Mouse (Mus musculus) heart, embryonic 11.5 days (tissue): ENCODE measurements around the gene Osbpl10. TPM values are rescaled to one million over a fixed set of nuclear protein-coding genes. Genes with fewer than 3 reads are reported as not detected.
A peak's percentile ranks its signal among the peaks of the same experiment; 100 is the strongest.

ENCODE experiments used
- ATAC-seq: fragments of 200-750 bp; cut with Nextera tagmentation; replicated peaks from 2 replicates; pipeline ENCODE4 v1.8.0; 2017; ENCODE audit warnings: moderate library complexity; ENCODE audit not compliant: insufficient number of reproducible peaks, low FRiP score, low TSS enrichment
- H3K27ac ChIP-seq: fragments of 300-500 bp; sonication (generic); 2 replicates; pipeline ENCODE4 v1.5.1; 2014; ENCODE audit warnings: mild to moderate bottlenecking, low read depth, low read length
- H3K27me3 ChIP-seq: fragments of 300-500 bp; sonication (generic); 2 replicates; pipeline ENCODE4 v1.6.1; 2014; ENCODE audit warnings: mild to moderate bottlenecking, low read length, mixed read lengths; ENCODE audit not compliant: control insufficient read depth, insufficient read depth
- H3K36me3 ChIP-seq: fragments of 300-500 bp; sonication (generic); 2 replicates; pipeline ENCODE4 v1.6.1; 2014; ENCODE audit warnings: mild to moderate bottlenecking, low read length, moderate library complexity, mixed read lengths; ENCODE audit not compliant: control insufficient read depth, insufficient read depth
- H3K4me1 ChIP-seq: fragments of 300-500 bp; sonication (generic); 2 replicates; pipeline ENCODE4 v1.6.1; 2014; ENCODE audit warnings: low read length; ENCODE audit not compliant: control insufficient read depth, insufficient read depth
- H3K4me2 ChIP-seq: fragments of 300-500 bp; sonication (generic); 2 replicates; pipeline ENCODE4 v1.6.1; 2014; ENCODE audit warnings: mild to moderate bottlenecking, moderate library complexity
- H3K4me3 ChIP-seq: fragments of 300-500 bp; sonication (generic); 2 replicates; pipeline ENCODE4 v1.5.1; 2014; ENCODE audit warnings: low read depth, low read length
- H3K9ac ChIP-seq: fragments of 300-500 bp; sonication (generic); 2 replicates; pipeline ENCODE4 v1.6.1; 2014; ENCODE audit warnings: mild to moderate bottlenecking, low read depth, low read length, moderate library complexity
- H3K9me3 ChIP-seq: fragments of 300-500 bp; sonication (generic); replicated peaks from 2 replicates; pipeline ENCODE4 v1.6.1; 2016; ENCODE audit warnings: low read length; ENCODE audit not compliant: control insufficient read depth
- WGBS: fragments of 180-500 bp; shearing (Covaris S2); extraction: QIAGEN DNeasy Blood & Tissue Kit; methylation state at CpG from one replicate; pipeline ENCODE4 v1.1.7; 2014; ENCODE audit not compliant: insufficient replicate concordance; 5-methylcytosine and 5-hydroxymethylcytosine counted together
- polyA plus RNA-seq: library from polyadenylated mRNA; unstranded; fragments of >200 nt; fragmentation: Nextera tagmentation; extraction: Ambion mirVana; gene quantifications from 2 replicates; pipeline ENCODE4 v1.2.1, GENCODE M21; 2014

Osbpl10 gene
- polyA plus RNA-seq, 1 experiment from 2014 or later, result 1.6 TPM

DNA sequence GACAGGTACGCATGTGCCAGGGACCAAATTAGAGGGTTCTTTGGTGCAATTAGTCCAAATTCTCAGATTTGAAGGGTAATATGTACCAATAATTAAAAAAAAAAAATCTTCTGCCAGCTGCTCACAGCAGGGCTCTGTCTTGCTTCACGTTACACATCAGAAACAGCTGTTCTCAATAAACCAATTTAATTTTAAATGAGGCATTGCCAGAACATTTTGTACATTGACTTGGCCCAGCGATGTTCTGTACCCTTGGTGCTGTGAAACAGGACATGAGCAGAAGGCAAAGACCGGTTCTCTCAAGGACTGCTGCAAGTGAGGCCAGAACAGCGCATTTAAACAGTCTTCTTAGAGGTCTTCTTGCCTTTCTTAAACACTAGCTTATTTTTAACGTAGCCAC is 265.3 kb downstream of the Osbpl10 start:
- no peak overlapping the region for H3K9ac ChIP-seq
- H3K27ac ChIP-seq, result no peak overlapping the region
- H3K4me1 ChIP-seq, result no peaks in the 10 kb centered on the region
- H3K4me3 ChIP-seq, result no peak overlapping the region
- H3K9me3 ChIP-seq, result no peaks in the 10 kb centered on the region
- no peak overlapping the region for H3K4me2 ChIP-seq
- H3K27me3 ChIP-seq, result no peaks in the 10 kb centered on the region
- H3K36me3 ChIP-seq, result peaks cover 43% of the 10 kb centered on the region
- ATAC-seq, result no peak
- 93% methylated on average over 6 of the region's 6 CpGs for WGBS

DNA sequence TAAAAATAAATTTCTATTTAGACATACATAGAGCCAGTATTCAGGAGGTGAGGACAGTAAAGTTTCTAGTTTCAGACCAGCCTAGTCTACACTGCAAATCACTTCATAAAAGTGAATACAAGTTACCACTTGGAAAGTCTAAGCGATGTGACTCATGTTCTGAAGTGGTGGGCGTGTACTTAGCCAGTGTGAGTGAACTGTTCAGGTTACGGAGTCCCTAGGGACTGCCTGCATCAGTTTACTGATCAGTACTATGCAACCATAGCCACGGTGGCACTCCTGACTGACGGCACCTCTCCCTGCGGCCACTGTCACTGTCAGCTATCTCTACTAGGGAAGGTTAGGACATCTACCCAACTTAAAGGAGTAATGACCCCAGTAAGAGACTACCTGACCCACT is 266.7 kb downstream of the Osbpl10 start:
- no peaks in the 10 kb centered on the region for H3K9me3 ChIP-seq
- H3K4me1 ChIP-seq, result peaks cover 8% of the 10 kb centered on the region
- H3K27me3 ChIP-seq, result no peaks in the 10 kb centered on the region
- ATAC-seq, result 0 out of 2 replicates have a peak, but pooled peaks have one; percentile 42
- H3K4me3 ChIP-seq, result no peak overlapping the region
- no peak overlapping the region for H3K9ac ChIP-seq
- WGBS, result 71% methylated on average over 6 of the region's 6 CpGs
- H3K27ac ChIP-seq, result no peak overlapping the region
- peaks cover 43% of the 10 kb centered on the region for H3K36me3 ChIP-seq
- H3K4me2 ChIP-seq, result no peak overlapping the region

DNA sequence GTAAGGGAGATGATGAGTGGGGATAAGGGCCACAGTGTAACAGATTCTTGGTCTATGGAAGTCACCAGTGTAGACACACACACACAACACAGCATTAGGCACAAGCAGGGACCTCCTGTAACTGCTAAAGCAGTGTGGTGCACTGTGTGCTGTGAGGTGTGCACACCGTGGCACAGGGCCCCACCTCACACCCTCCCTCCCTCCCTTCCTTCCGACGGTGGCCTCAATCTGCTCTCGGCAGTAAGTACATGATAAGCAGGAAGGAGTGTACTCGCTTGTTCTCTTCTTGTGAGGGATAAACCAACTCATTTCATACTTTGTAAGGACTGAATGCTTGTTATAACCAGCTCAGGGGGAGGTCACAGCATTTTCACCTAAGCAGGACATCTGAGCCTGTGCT is 270.8 kb downstream of the Osbpl10 start:
- 41% methylated on average over 5 of the region's 5 CpGs for WGBS
- ATAC-seq, result no peak
- Histone ChIP-seq H3K9ac (no peak overlapping the region), H3K4me2 (no peak overlapping the region), H3K27ac (no peak overlapping the region), H3K4me3 (no peak overlapping the region), H3K9me3 (no peaks in the 10 kb centered on the region), H3K36me3 (peaks cover 32% of the 10 kb centered on the region), H3K4me1 (peaks cover 8% of the 10 kb centered on the region), H3K27me3 (no peaks in the 10 kb centered on the region)

DNA sequence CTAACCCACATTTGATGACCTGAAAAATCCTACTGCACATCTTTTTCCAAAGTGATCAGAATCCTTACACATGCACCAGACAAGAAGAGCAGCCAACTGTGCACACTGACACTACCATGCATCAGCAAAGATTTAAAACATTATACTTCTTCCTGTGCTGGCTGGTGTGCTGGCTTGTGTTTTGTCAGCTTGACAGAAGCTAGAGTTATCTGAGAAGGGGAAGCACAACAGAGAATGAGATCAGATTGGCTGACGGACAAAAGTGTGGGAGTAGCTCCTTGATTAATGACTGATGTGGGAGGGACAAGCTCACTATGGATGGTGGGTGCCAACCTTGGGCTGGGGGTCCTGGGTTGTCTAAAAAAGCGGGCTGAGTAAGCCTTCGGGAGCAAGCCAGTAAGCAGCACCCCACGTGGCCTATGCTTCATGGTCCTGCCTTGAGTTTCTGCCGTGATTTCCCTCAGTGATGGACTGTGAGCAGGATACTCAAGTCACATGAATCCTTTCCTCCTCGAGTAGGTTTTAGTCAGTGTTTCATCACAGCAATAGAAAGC is 279.4 kb downstream of the Osbpl10 start:
- H3K4me3 ChIP-seq, result no peak overlapping the region
- H3K9me3 ChIP-seq, result no peaks in the 10 kb centered on the region
- no peak overlapping the region for H3K27ac ChIP-seq
- no peak overlapping the region for H3K9ac ChIP-seq
- no peaks in the 10 kb centered on the region; the same call in 1 of the 2 replicates for H3K4me1 ChIP-seq
- ATAC-seq, result no peak
- WGBS, result 73% methylated on average over 6 of the region's 6 CpGs
- H3K4me2 ChIP-seq, result no peak overlapping the region
- H3K36me3 ChIP-seq, result peaks cover 17% of the 10 kb centered on the region
- no peaks in the 10 kb centered on the region for H3K27me3 ChIP-seq

DNA sequence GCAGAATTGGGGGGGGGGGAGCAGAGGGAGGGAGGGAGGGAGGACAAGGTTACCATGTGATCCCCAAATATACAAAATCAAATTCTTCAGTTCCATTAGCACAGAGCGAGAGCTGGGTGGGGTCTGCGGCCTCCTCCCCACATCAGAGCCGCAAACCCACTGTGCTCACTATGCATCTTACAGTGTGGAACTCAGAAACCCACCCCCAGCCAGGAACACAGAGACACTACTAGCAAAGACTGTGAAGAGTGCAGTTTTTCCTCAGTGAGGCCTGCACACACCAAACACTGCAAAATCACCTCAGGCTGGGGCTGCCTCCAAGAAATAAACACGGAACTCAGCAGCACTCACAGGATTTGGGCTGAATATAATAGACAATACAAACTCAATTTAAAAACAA is 281.5 kb downstream of the Osbpl10 start:
- Histone ChIP-seq H3K4me2 (no peak overlapping the region), H3K36me3 (peaks cover 12% of the 10 kb centered on the region), H3K27ac (no peak overlapping the region), H3K4me1 (no peaks in the 10 kb centered on the region; the same call in 1 of the 2 replicates), H3K27me3 (no peaks in the 10 kb centered on the region), H3K9me3 (no peaks in the 10 kb centered on the region), H3K4me3 (no peak overlapping the region), H3K9ac (no peak overlapping the region)
- ATAC-seq, result no peak
- 93% methylated on average over 4 of the region's 4 CpGs for WGBS

DNA sequence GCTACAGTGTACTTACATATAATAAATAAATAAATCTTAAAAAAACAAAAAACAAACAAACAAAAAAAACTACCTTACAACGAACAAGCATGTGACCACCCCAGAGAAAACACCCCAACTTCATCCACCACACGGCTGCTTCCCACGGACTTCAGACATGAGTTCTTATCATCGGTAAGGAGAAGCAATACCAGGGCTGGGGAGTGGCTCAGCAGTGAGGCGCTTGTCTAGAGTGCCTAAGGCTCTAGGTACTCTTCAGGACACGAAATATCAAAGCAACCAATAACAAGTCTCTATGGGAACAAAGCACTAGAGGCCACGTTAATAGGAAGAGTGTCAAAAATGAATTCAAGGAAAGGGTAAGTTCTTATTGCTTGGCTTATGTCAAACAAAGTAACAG is 282.1 kb downstream of the Osbpl10 start:
- Histone ChIP-seq H3K36me3 (peaks cover 11% of the 10 kb centered on the region), H3K4me3 (no peak overlapping the region), H3K9ac (no peak overlapping the region), H3K27ac (no peak overlapping the region), H3K27me3 (no peaks in the 10 kb centered on the region), H3K4me1 (no peaks in the 10 kb centered on the region; the same call in 1 of the 2 replicates), H3K9me3 (no peaks in the 10 kb centered on the region), H3K4me2 (no peak overlapping the region)
- 75% methylated on average over 7 of the region's 7 CpGs for WGBS
- ATAC-seq, result no peak

DNA sequence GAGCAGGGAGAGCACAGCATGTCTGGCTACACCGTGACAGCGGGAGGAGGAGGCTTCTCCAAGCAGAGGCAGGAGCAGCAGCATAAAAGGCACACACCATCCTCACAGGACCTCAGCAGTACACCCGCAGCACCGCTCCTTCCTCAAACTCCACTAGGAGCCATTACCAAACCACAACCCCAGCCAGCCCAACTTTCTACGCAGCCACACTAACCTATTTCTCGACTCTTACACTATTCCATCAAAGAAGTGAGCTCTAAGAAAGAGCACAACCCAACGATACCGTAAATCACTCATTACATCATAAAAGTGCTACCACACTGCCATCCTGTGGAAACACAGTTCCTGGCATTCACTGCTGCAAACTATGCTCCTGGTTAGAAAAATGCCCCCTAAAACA is 283.1 kb downstream of the Osbpl10 start:
- ATAC-seq, result no peak
- no peaks in the 10 kb centered on the region; the same call in 1 of the 2 replicates for H3K4me1 ChIP-seq
- no peak overlapping the region for H3K4me3 ChIP-seq
- H3K9ac ChIP-seq, result no peak overlapping the region
- no peak overlapping the region for H3K27ac ChIP-seq
- WGBS, result 85% methylated on average over 8 of the region's 8 CpGs
- H3K4me2 ChIP-seq, result no peak overlapping the region
- peaks cover 13% of the 10 kb centered on the region for H3K36me3 ChIP-seq
- H3K9me3 ChIP-seq, result no peaks in the 10 kb centered on the region
- no peaks in the 10 kb centered on the region for H3K27me3 ChIP-seq

DNA sequence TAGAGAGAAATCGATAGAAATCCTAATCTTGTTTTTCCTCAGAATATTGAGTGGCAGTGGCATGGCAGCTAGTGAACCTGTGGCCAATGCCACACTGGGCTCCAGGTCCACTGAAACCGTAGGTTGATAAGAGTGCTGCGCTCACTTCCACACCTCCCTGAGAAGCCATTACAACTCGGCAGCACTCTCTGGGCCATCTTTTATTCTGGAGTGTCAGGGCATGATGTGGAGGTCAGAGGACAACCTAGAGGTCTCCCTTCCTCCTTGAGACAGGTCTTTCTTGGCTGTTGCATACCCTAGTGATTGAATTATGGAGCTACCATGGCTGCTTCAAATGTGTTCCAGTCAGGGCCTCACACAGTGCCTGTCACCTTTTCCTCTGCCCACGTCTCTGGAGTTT is 283.5 kb downstream of the Osbpl10 start:
- no peaks in the 10 kb centered on the region for H3K9me3 ChIP-seq
- WGBS, result 76% methylated on average over 5 of the region's 5 CpGs
- no peak overlapping the region for H3K27ac ChIP-seq
- no peaks in the 10 kb centered on the region; the same call in 1 of the 2 replicates for H3K4me1 ChIP-seq
- H3K36me3 ChIP-seq, result peaks cover 9% of the 10 kb centered on the region
- H3K4me2 ChIP-seq, result no peak overlapping the region
- no peak overlapping the region for H3K9ac ChIP-seq
- ATAC-seq, result no peak
- H3K27me3 ChIP-seq, result no peaks in the 10 kb centered on the region
- no peak overlapping the region for H3K4me3 ChIP-seq

DNA sequence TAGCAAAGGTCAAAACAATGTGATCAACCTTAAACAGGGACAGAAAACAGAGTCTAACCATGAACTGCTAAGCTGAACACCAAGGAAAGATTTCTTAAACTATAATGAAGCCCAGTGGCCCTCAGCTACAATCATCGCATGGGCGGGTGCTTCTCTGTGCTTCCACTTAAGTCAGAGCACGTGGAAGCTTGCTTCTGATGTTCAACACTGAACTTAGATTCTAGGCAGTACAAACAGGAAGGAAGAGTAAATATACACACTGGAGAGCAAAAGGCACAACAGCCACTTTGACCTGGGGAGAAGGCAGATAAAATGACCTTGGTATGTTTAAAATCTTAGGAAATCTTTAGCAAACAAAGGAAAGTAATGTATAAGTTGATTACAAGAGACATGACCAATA is 293.2 kb downstream of the Osbpl10 start:
- peaks cover 15% of the 10 kb centered on the region; the same call in 1 of the 2 replicates for H3K36me3 ChIP-seq
- no peaks in the 10 kb centered on the region for H3K9me3 ChIP-seq
- no peaks in the 10 kb centered on the region for H3K4me1 ChIP-seq
- 88% methylated on average over 3 of the region's 3 CpGs for WGBS
- H3K4me2 ChIP-seq, result no peak overlapping the region
- no peak overlapping the region for H3K9ac ChIP-seq
- H3K27me3 ChIP-seq, result no peaks in the 10 kb centered on the region
- no peak for ATAC-seq
- H3K27ac ChIP-seq, result no peak overlapping the region
- H3K4me3 ChIP-seq, result no peak overlapping the region
